Mouse (Mus musculus) stomach, postnatal 0 days (tissue): ENCODE measurements around the gene Slc25a33. TPM values are rescaled to one million over a fixed set of nuclear protein-coding genes. Genes with fewer than 3 reads are reported as not detected.

Source experiments
- ATAC-seq: fragments of 200-750 bp; cut with Nextera tagmentation; 2 replicates; pipeline ENCODE4 v1.8.0; 2017; ENCODE audit not compliant: low FRiP score, low TSS enrichment
- DNase-seq: peaks from one replicate; pipeline ENCODE4 v3.0.0-alpha.2; 2016; ENCODE audit warnings: low spot score
- H3K27ac ChIP-seq: fragments of 300-500 bp; sonication (generic); replicated peaks from 2 replicates; pipeline ENCODE4 v1.5.1; 2014; ENCODE audit warnings: mild to moderate bottlenecking, control low read depth
- H3K27me3 ChIP-seq: fragments of 300-500 bp; sonication (generic); 2 replicates; pipeline ENCODE4 v1.6.1; 2014; ENCODE audit warnings: low read length; ENCODE audit not compliant: control insufficient read depth, insufficient read depth
- H3K36me3 ChIP-seq: fragments of 300-500 bp; sonication (generic); 2 replicates; pipeline ENCODE4 v1.6.1; 2014; ENCODE audit warnings: low read length, mixed read lengths; ENCODE audit not compliant: control insufficient read depth, insufficient read depth
- H3K4me1 ChIP-seq: fragments of 300-500 bp; sonication (generic); replicated peaks from 2 replicates; pipeline ENCODE4 v1.6.1; 2014; ENCODE audit warnings: antibody characterized with exemption; ENCODE audit not compliant: control insufficient read depth, insufficient read depth
- H3K4me2 ChIP-seq: fragments of 300-500 bp; sonication (generic); replicated peaks from 2 replicates; pipeline ENCODE4 v1.6.1; 2014; ENCODE audit warnings: low read depth, mild to moderate bottlenecking, control low read depth, moderate library complexity
- H3K4me3 ChIP-seq: fragments of 300-500 bp; sonication (generic); 2 replicates; pipeline ENCODE4 v1.5.1; 2014; ENCODE audit warnings: low read depth, low read length, control low read depth
- H3K9ac ChIP-seq: fragments of 300-500 bp; sonication (generic); 2 replicates; pipeline ENCODE4 v1.6.1; 2014; ENCODE audit warnings: mild to moderate bottlenecking, low read length, control low read depth, mixed read lengths
- H3K9me3 ChIP-seq: fragments of 300-500 bp; sonication (generic); 2 replicates; pipeline ENCODE4 v1.6.1; 2016; ENCODE audit warnings: low read length; ENCODE audit not compliant: control insufficient read depth
- CTCF ChIP-seq: IDR thresholded peaks from 2 replicates; pipeline ENCODE4 v1.5.1; 2016; ENCODE audit warnings: antibody characterized with exemption, low read depth, mild to moderate bottlenecking, moderate library complexity
- EP300 ChIP-seq: optimal IDR thresholded peaks from 2 replicates; pipeline ENCODE3; 2016; ENCODE audit warnings: antibody characterized with exemption
- WGBS: fragments of 180-500 bp; shearing (Covaris S2); extraction: QIAGEN DNeasy Blood & Tissue Kit; methylation state at CpG from one replicate; pipeline ENCODE4 v1.1.7; 2014; 5-methylcytosine and 5-hydroxymethylcytosine counted together
- polyA plus RNA-seq: library from polyadenylated mRNA; unstranded; fragments of >200 nt; fragmentation: Nextera tagmentation; extraction: Ambion mirVana; gene quantifications from 2 replicates; pipeline ENCODE4 v1.2.1, GENCODE M21; 2015

Gene Slc25a33
- polyA plus RNA-seq, 1 experiment from 2014 or later, result 21.7 TPM

- DNase-seq (no peak), ATAC-seq (no peak)
- Histone ChIP-seq H3K4me1 (peaks cover 6% of the 10 kb centered on the region), H3K9ac (no peak overlapping the region), H3K4me2 (no peak overlapping the region), H3K9me3 (no peaks in the 10 kb centered on the region), H3K27ac (no peak overlapping the region), H3K4me3 (no peak overlapping the region), H3K27me3 (no peaks in the 10 kb centered on the region), H3K36me3 (no peaks in the 10 kb centered on the region)
- 73% methylated on average over 10 of the region's 10 CpGs for WGBS
- TF ChIP-seq CTCF, result no peak
- no peak for TF ChIP-seq EP300
Observed at GRCm38 (mm10) chr4:149734730-149735475, 39.2 kb downstream of the Slc25a33 start.

- H3K27me3 ChIP-seq, result no peaks in the 10 kb centered on the region
- 88% methylated on average over 6 of the region's 6 CpGs for WGBS
- no peak overlapping the region for H3K27ac ChIP-seq
- TF ChIP-seq CTCF (no peak), EP300 (no peak)
- H3K4me1 ChIP-seq, result peaks cover 6% of the 10 kb centered on the region
- no peak overlapping the region for H3K9ac ChIP-seq
- no peak overlapping the region for H3K4me2 ChIP-seq
- no peak for DNase-seq
- 0 out of 2 replicates have a peak, but pooled peaks cover 4% of the 10 kb centered on the region for H3K36me3 ChIP-seq
- no peak overlapping the region for H3K4me3 ChIP-seq
- no peaks in the 10 kb centered on the region for H3K9me3 ChIP-seq
- no peak for ATAC-seq
Observed at GRCm38 (mm10) chr4:149734246-149734645, 39.8 kb downstream of the Slc25a33 start.

GRCm38 (mm10) chr4:149733748-149734147 lies 40.3 kb downstream of the Slc25a33 start:
- 67% methylated on average over 6 of the region's 6 CpGs for WGBS
- Histone ChIP-seq H3K9me3 (no peaks in the 10 kb centered on the region), H3K27ac (no peak overlapping the region), H3K4me3 (no peak overlapping the region), H3K4me2 (no peak overlapping the region), H3K9ac (no peak overlapping the region), H3K4me1 (peaks cover 6% of the 10 kb centered on the region), H3K27me3 (no peaks in the 10 kb centered on the region), H3K36me3 (peaks cover 7% of the 10 kb centered on the region; the same call in 1 of the 2 replicates)
- no peak for TF ChIP-seq EP300
- no peak for TF ChIP-seq CTCF
- DNase-seq, result no peak
- ATAC-seq, result no peak

- Histone ChIP-seq H3K9ac (no peak overlapping the region; the same call in 1 of the 2 replicates), H3K27me3 (no peaks in the 10 kb centered on the region), H3K27ac (peak overlapping the region; percentile 18; the same call in 1 of the 2 replicates), H3K4me2 (no peak overlapping the region), H3K4me3 (no peak overlapping the region), H3K36me3 (peaks cover 10% of the 10 kb centered on the region; the same call in 1 of the 2 replicates), H3K9me3 (no peaks in the 10 kb centered on the region), H3K4me1 (peaks cover 6% of the 10 kb centered on the region)
- WGBS, result 49% methylated on average over 10 of the region's 10 CpGs
- DNase-seq (no peak), ATAC-seq (no peak)
- no peak for TF ChIP-seq CTCF
- TF ChIP-seq EP300, result no peak
Observed at GRCm38 (mm10) chr4:149732800-149733199, 41.3 kb downstream of the Slc25a33 start.

- H3K4me1 ChIP-seq, result peaks cover 6% of the 10 kb centered on the region
- TF ChIP-seq CTCF (no peak), EP300 (no peak)
- DNase-seq, result no peak
- WGBS, result 84% methylated on average over 3 of the region's 3 CpGs
- H3K4me2 ChIP-seq, result no peak overlapping the region
- no peaks in the 10 kb centered on the region for H3K27me3 ChIP-seq
- H3K9me3 ChIP-seq, result no peaks in the 10 kb centered on the region
- no peak overlapping the region for H3K4me3 ChIP-seq
- peak overlapping the region; percentile 18; the same call in 1 of the 2 replicates for H3K27ac ChIP-seq
- peaks cover 14% of the 10 kb centered on the region for H3K36me3 ChIP-seq
- no peak for ATAC-seq
- no peak overlapping the region; the same call in 1 of the 2 replicates for H3K9ac ChIP-seq
Observed at GRCm38 (mm10) chr4:149732313-149732712, 41.8 kb downstream of the Slc25a33 start.

- no peak overlapping the region for H3K9ac ChIP-seq
- H3K27me3 ChIP-seq, result no peaks in the 10 kb centered on the region
- H3K4me1 ChIP-seq, result no peaks in the 10 kb centered on the region
- TF ChIP-seq EP300 (no peak), CTCF (no peak)
- 44% methylated on average over 7 of the region's 7 CpGs for WGBS
- H3K9me3 ChIP-seq, result no peaks in the 10 kb centered on the region
- no peak overlapping the region for H3K4me2 ChIP-seq
- ATAC-seq, result no peak
- H3K4me3 ChIP-seq, result no peak overlapping the region
- DNase-seq, result no peak
- H3K27ac ChIP-seq, result no peak overlapping the region
- H3K36me3 ChIP-seq, result peaks cover 22% of the 10 kb centered on the region
Observed at GRCm38 (mm10) chr4:149730827-149731226, 43.2 kb downstream of the Slc25a33 start.
